Mouse (Mus musculus) neural tube, embryonic 15.5 days (tissue): Measurements from ENCODE around the gene Skor1. TPM values are rescaled to one million over a fixed set of nuclear protein-coding genes. Genes with fewer than 3 reads are reported as not detected.

Experiments
- ATAC-seq: fragments of 200-750 bp; cut with Nextera tagmentation; 2 replicates; pipeline ENCODE4 v1.8.0; 2017; ENCODE audit warnings: mild to moderate bottlenecking, moderate TSS enrichment, moderate library complexity; ENCODE audit not compliant: low FRiP score
- H3K27ac ChIP-seq: fragments of 300-500 bp; sonication (generic); replicated peaks from 2 replicates; pipeline ENCODE4 v1.5.1; 2015; ENCODE audit warnings: mild to moderate bottlenecking, inconsistent platforms
- H3K27me3 ChIP-seq: fragments of 300-500 bp; sonication (generic); replicated peaks from 2 replicates; pipeline ENCODE4 v1.6.1; 2015; ENCODE audit warnings: inconsistent platforms
- H3K36me3 ChIP-seq: fragments of 300-500 bp; sonication (generic); 2 replicates; pipeline ENCODE4 v1.6.1; 2015; ENCODE audit warnings: inconsistent platforms
- H3K4me1 ChIP-seq: fragments of 300-500 bp; sonication (generic); 2 replicates; pipeline ENCODE4 v1.6.1; 2015; ENCODE audit warnings: inconsistent platforms
- H3K4me2 ChIP-seq: fragments of 300-500 bp; sonication (generic); 2 replicates; pipeline ENCODE4 v1.6.1; 2015; ENCODE audit warnings: inconsistent platforms, mild to moderate bottlenecking, moderate library complexity
- H3K4me3 ChIP-seq: fragments of 300-500 bp; sonication (generic); replicated peaks from 2 replicates; pipeline ENCODE4 v1.5.1; 2015; ENCODE audit warnings: mild to moderate bottlenecking, inconsistent platforms
- H3K9ac ChIP-seq: fragments of 300-500 bp; sonication (generic); replicated peaks from 2 replicates; pipeline ENCODE4 v1.6.1; 2015; ENCODE audit warnings: mild to moderate bottlenecking, inconsistent platforms
- H3K9me3 ChIP-seq: fragments of 300-500 bp; sonication (generic); replicated peaks from 2 replicates; pipeline ENCODE4 v1.6.1; 2016; ENCODE audit warnings: inconsistent platforms
- WGBS: fragments of 180-500 bp; shearing (Covaris S2); methylation state at CpG from one replicate; pipeline ENCODE4 v1.1.7; 2015; ENCODE audit warnings: mixed read lengths; 5-methylcytosine and 5-hydroxymethylcytosine counted together
- polyA plus RNA-seq: library from polyadenylated mRNA; unstranded; fragments of >200 nt; fragmentation: Nextera tagmentation; extraction: Ambion mirVana; gene quantifications from 2 replicates; pipeline ENCODE4 v1.2.1, GENCODE M21; 2015

Skor1 gene
- polyA plus RNA-seq, 1 experiment from 2014 or later: 18.7 TPM

DNA sequence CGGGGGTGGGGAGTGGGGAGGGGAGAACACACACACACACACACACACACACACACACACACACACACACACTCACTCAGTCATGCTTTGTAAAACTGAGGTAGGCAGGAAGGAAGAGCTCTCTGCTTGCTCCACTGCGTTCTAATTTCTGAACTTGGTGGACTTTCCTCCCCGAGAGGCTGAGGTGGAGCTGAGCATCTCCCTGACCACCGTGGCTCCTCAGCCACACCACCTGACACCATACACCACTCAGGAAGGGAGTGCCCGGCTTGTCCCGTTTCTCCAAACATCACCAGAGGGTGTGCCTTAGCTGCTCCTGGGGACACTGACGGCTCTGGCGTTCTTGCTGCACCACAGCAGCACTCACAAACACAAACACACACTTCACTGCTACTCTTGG, 29.5 kb upstream of the Skor1 start:
- H3K9me3 ChIP-seq: no peaks in the 10 kb centered on the region
- H3K27ac ChIP-seq: no peak overlapping the region
- no peak overlapping the region for H3K4me2 ChIP-seq
- no peak overlapping the region for H3K4me3 ChIP-seq
- peaks cover 28% of the 10 kb centered on the region for H3K4me1 ChIP-seq
- H3K36me3 ChIP-seq: peaks cover 6% of the 10 kb centered on the region; the same call in 1 of the 2 replicates
- 87% methylated on average over 8 of the region's 8 CpGs for WGBS
- H3K9ac ChIP-seq: no peak overlapping the region
- peaks cover 8% of the 10 kb centered on the region; the same call in 1 of the 2 replicates for H3K27me3 ChIP-seq
- no peak for ATAC-seq

DNA sequence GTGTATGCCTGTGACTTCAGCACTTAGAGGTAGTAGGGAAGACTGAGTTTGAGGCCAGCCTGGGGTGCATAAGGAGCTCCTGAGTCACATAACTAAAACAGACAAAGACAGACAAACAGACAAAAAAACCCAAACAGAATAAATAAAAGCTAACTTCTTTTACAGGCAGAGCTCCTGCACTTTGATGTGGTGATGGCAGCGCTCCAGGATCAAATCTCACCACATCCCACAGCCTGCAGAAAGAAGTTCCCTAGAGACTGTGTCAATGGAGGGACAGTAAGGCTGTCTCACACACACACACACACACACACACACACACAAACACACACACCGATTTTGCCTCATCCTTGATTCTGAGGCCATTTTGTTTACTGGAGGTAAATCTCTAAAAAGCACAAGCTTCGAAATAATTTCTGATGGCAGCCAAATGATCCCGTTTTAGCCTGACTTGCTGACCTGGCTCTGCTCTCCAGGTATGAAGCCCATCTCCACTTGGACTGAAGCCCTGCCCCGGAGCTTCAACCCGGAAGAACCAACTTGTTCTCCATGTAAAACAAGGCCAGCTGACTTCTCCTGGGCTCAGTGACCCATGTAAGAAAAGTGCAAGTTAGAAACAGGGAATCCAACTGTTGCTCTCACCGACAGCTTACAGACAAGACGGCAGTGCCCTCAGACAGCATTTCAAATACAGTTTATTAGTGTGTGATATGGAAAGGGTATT, 25.4 kb upstream of the Skor1 start:
- Histone ChIP-seq H3K9ac (no peak overlapping the region), H3K9me3 (no peaks in the 10 kb centered on the region), H3K36me3 (no peaks in the 10 kb centered on the region), H3K4me1 (0 out of 2 replicates have a peak, but pooled peaks cover 5% of the 10 kb centered on the region), H3K27ac (no peak overlapping the region), H3K4me3 (no peak overlapping the region), H3K27me3 (no peaks in the 10 kb centered on the region; the same call in 1 of the 2 replicates), H3K4me2 (no peak overlapping the region)
- 78% methylated on average over 8 of the region's 8 CpGs for WGBS
- no peak for ATAC-seq

DNA sequence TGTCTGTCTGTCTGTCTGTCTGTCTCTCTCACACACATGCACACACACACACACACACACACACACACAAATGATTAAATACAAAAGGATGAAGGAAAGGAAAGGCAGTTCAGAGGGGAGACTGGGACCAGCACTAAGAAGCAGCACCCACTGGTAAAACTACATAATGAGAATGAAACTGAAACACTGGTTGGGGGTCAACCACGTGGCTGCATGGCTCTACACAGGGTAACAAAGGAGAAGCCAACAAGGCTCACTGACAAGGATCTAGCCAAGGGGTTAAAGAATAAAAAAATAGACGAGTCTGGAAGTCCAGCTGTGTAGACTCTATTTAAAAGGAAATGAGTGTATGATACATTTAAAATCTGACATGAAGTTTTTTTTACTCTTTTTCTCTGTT, 23.2 kb upstream of the Skor1 start:
- Histone ChIP-seq H3K4me1 (0 out of 2 replicates have a peak, but pooled peaks cover 3% of the 10 kb centered on the region), H3K4me2 (no peak overlapping the region), H3K36me3 (no peaks in the 10 kb centered on the region), H3K9me3 (no peaks in the 10 kb centered on the region), H3K4me3 (no peak overlapping the region), H3K27me3 (no peaks in the 10 kb centered on the region), H3K27ac (no peak overlapping the region), H3K9ac (no peak overlapping the region)
- no peak for ATAC-seq
- WGBS: 48% methylated on average over 2 of the region's 2 CpGs

DNA sequence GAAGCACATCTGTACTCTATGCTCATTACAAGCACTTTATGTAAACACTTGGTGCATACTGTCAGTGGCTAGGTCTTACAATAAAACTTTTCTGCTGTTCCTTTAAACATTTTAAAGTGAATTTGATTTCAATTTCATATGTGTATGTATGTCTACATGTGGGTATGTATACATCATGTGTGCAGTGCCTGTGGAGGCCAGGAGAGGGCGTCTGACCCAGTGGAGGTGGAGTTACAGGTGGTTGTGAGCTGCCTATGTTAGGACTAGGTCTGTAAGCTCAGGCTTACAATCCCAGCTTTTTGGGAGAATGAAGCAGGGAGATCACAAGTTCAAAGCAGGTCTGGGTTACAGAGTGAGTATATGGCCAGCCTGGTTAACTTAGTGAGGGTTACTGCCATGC, 20.4 kb upstream of the Skor1 start:
- Histone ChIP-seq H3K9ac (no peak overlapping the region), H3K9me3 (no peaks in the 10 kb centered on the region), H3K4me1 (no peaks in the 10 kb centered on the region), H3K27me3 (no peaks in the 10 kb centered on the region), H3K4me2 (no peak overlapping the region), H3K4me3 (no peak overlapping the region), H3K36me3 (no peaks in the 10 kb centered on the region), H3K27ac (no peak overlapping the region)
- WGBS: 95% methylated on average over 1 of the region's 1 CpGs
- ATAC-seq: no peak

DNA sequence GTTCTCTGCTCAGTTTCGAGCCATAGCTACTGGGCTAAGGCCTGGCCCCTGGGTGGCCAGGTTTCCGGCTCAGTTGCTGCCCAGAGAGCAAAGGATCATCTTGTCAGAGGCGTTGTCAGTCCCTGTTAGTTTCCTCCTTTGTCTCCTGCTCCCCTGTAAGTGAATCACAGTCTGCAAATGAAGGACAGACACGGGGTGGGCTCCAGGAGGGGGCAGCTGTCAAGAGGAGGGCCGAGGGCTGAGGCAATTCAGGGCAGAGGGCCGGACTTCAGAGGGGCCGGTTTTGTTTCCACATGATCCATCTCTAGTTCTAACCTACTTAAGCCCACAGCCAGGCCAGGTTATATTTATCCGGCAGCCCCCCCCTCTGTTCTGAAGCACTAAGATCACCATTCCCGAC, 16.3 kb upstream of the Skor1 start:
- peaks cover 5% of the 10 kb centered on the region; the same call in 1 of the 2 replicates for H3K27me3 ChIP-seq
- H3K9ac ChIP-seq: no peak overlapping the region
- ATAC-seq: no peak
- H3K27ac ChIP-seq: no peak overlapping the region
- no peak overlapping the region for H3K4me2 ChIP-seq
- H3K4me1 ChIP-seq: no peaks in the 10 kb centered on the region
- no peaks in the 10 kb centered on the region; the same call in 1 of the 2 replicates for H3K36me3 ChIP-seq
- WGBS: 34% methylated on average over 9 of the region's 9 CpGs
- no peaks in the 10 kb centered on the region for H3K9me3 ChIP-seq
- H3K4me3 ChIP-seq: no peak overlapping the region

DNA sequence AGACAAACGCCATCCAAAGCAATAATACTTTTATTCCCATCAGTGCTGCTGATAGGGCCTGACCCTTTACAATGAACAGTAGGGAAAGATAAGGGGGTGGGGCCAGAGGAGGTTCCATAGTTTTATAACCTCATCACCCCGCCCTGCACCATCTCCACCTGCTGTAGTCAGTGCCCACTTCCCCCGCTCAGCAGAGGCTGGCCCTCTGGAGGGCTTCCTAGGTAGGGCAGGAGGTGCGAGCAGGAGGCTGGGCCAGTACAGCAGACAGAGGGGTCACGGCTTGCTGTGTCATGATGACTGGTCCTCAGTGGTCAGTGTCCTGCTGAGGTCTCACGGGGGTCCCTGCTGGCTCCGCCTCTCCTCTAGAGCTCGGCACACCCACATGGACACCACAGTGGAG, 15.0 kb upstream of the Skor1 start:
- Histone ChIP-seq H3K36me3 (no peaks in the 10 kb centered on the region; the same call in 1 of the 2 replicates), H3K27me3 (peaks cover 13% of the 10 kb centered on the region; the same call in 1 of the 2 replicates), H3K4me1 (no peaks in the 10 kb centered on the region), H3K9ac (no peak overlapping the region), H3K9me3 (no peaks in the 10 kb centered on the region), H3K4me3 (no peak overlapping the region), H3K27ac (no peak overlapping the region), H3K4me2 (no peak overlapping the region)
- WGBS: 59% methylated on average over 8 of the region's 8 CpGs
- ATAC-seq: no peak

DNA sequence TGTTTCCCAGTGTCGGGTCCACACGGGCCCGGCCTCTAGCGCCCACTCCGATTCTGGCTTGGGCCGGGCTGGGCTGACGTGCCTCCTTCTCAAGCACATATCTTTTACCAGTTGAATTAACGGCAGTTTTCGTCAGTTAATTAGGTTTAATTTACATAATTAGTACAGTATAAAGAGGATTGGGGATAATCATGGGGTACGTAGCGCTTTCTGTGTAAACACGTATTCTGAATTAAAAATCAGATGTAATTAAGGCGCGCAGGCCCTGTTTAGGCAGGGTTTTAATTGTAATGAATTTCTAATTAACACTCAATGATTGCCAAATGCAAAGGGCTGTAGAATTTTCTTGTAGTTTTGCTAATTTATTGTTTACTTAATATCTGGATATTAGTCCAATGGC, 3.2 kb upstream of the Skor1 start:
- no peaks in the 10 kb centered on the region for H3K9me3 ChIP-seq
- 0 out of 2 replicates have a peak overlapping the region, but pooled peaks have one; percentile 3 for H3K9ac ChIP-seq
- ATAC-seq: no peak
- peak overlapping the region; percentile 61 for H3K4me2 ChIP-seq
- H3K36me3 ChIP-seq: no peaks in the 10 kb centered on the region
- WGBS: 9% methylated on average over 14 of the region's 14 CpGs
- H3K27ac ChIP-seq: no peak overlapping the region
- H3K4me3 ChIP-seq: 0 out of 2 replicates have a peak overlapping the region, but pooled peaks have one; percentile 48
- H3K27me3 ChIP-seq: peaks cover 72% of the 10 kb centered on the region
- peaks cover 44% of the 10 kb centered on the region for H3K4me1 ChIP-seq

DNA sequence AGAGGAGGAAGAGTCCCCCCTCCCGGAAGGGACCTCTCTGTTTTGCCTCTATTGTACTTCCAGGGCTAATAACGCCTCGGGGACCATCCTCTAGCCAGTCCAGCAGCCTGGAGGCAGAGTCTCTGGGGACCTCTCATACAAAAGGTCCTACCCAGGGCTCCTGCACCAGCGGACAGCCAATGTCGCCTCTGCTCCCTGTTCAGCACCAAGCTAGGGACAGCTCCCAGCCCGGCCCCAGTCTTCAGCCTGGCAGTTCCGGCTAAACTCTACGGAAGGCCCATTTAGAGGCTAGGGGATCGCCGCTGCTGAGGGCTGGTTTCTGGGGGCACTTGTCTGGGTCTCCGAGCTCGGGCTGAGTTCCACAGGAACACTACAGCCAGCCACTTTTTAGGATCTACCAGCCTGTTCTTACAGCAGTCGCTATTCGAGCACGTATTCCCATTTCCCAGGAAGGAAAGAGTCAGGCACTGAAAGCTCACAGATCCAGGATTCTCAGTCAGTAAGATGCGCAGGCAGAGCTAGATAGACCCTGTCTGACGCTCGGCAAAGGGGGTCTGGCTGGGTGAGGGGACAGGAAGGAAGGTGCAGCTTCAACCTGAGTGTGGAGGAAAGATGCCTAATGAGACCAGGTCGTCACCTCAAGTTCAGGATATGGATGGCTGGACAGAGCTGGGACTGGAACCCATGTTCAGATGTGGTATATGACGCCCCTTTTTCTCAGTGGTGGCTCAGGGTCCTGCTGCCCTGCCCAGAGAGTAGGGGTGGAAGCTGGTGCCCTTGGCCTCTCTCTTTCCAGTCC, 2.5 kb upstream of the Skor1 start:
- peaks cover 51% of the 10 kb centered on the region for H3K4me1 ChIP-seq
- H3K27ac ChIP-seq: peak overlapping the region; percentile 51; the same call in 1 of the 2 replicates
- peak overlapping the region; percentile 48 for H3K4me3 ChIP-seq
- 0 out of 2 replicates have a peak overlapping the region, but pooled peaks have one; percentile 3 for H3K9ac ChIP-seq
- no peaks in the 10 kb centered on the region for H3K9me3 ChIP-seq
- H3K27me3 ChIP-seq: peaks cover 75% of the 10 kb centered on the region
- no peak; the same call in 1 of the 2 replicates for ATAC-seq
- WGBS: 2% methylated on average over 20 of the region's 20 CpGs
- H3K4me2 ChIP-seq: peak overlapping the region; percentile 61
- no peaks in the 10 kb centered on the region for H3K36me3 ChIP-seq

DNA sequence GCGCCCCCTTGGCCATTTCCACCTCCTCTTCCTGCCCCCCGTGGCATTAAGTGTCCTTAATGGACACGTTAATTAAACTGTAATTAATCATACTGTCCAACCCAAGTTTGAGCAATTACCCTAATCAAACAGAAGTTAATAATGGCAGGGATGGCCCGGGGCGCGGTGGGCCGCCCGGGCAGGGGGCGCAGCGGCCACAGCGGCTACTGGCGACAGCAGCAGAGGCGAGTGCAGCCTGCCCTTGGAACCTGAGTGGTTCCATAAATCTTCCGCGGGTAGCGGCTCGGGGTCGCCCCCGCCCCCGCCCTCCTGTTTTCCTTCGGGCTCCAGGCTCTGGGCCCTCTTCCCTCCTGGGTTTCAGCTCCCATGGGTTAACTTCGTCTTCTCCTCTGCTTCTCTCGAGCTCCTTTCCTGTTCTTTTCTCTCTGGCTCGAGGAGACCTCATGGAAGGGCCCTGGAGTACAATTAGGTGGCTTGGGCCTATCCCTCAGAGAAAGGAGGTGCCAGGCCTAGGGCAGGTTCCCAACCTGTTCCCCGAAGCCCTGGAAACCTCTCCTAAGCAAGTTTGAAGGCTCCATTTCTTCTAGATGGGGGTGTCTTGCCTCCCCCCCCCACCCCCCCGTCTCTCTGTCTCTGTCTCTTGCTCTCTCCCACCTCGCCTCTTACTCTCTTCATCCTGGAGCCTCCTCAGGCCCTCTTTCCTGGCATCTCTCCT, 1.5 kb upstream of the Skor1 start:
- no peak for ATAC-seq
- peak overlapping the region; percentile 48 for H3K4me3 ChIP-seq
- no peaks in the 10 kb centered on the region for H3K36me3 ChIP-seq
- peaks cover 61% of the 10 kb centered on the region for H3K4me1 ChIP-seq
- no peaks in the 10 kb centered on the region for H3K9me3 ChIP-seq
- WGBS: 2% methylated on average over 27 of the region's 27 CpGs
- H3K4me2 ChIP-seq: peak overlapping the region; percentile 61
- H3K9ac ChIP-seq: peak overlapping the region; percentile 34
- H3K27me3 ChIP-seq: peaks cover 80% of the 10 kb centered on the region
- H3K27ac ChIP-seq: peak overlapping the region; percentile 51

DNA sequence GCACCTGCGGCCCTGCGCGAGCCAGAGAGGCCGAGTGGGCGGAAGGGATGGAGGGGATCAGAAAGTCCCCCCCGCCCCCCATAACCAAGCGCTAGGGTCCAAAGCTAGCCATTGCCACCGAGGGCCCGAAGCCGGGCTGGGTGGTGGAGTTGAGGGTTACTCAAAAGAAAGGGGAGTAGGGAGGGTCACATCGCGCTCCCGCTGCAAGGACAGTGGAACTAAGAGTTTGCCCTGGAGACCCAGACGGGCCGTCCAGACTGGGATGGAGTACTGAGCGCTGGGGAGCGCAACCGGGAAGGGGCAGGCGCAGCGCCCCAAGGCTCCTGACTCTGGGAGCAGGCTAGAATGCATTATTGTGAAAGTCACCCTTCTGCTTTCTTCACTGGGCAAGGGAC, 608 bp upstream of the Skor1 start:
- Histone ChIP-seq H3K4me1 (peaks cover 69% of the 10 kb centered on the region), H3K4me3 (peak overlapping the region; percentile 48), H3K27ac (peak overlapping the region; percentile 80), H3K9ac (peak overlapping the region; percentile 49), H3K27me3 (peaks cover 86% of the 10 kb centered on the region), H3K36me3 (no peaks in the 10 kb centered on the region), H3K4me2 (peak overlapping the region; percentile 61), H3K9me3 (no peaks in the 10 kb centered on the region)
- under 1% methylated on average over 20 of the region's 20 CpGs for WGBS
- no peak for ATAC-seq

DNA sequence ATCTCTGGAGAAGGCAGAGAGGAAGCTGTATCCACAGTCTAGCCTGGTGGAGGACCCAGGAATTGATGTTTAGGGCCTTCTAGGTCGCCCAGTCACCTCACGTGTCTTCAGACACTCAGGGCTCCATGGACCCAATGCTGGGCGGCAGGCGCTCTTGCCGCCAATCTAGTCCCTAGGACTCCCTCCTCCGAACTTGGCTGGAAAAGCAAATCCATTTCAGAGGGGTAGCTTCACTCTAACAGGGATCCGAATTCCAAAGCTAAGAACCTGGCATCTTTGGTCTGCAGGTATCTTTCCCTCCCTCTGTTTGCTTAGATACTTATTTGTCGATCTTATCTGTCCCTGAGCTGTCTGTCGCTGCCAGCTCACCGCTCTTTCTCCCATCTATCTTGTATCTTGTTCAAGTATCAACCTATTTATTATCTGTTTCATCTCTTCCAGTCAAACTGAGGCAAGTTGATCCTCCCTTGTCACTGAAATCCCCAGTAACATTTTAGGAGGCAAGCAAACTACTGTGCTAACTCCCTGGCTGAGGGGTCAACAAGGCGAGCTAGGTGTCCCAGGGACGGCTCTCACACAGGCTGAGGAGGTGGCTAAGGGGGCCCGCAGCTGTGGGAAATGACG, 863 bp downstream of the Skor1 start:
- Histone ChIP-seq H3K27me3 (peaks cover 89% of the 10 kb centered on the region), H3K36me3 (no peaks in the 10 kb centered on the region), H3K4me2 (peak overlapping the region; percentile 61), H3K9ac (peak overlapping the region; percentile 49), H3K4me1 (peaks cover 83% of the 10 kb centered on the region), H3K4me3 (peak overlapping the region; percentile 48), H3K9me3 (no peaks in the 10 kb centered on the region), H3K27ac (peak overlapping the region; percentile 80)
- 2% methylated on average over 14 of the region's 14 CpGs for WGBS
- no peak for ATAC-seq
